In genomic region chr10:37316701-37317100, GRCm38 (mm10) we compare ENCODE assay signal across 19 mouse cellular contexts.
"Had no signal": no experiment of that assay in that cellular context is flagged by ENCODE, and none has a peak within 500 bp of the region (broad histone marks: within the 10 kb centered on the region; RNA-seq: fewer than 3 reads in every experiment).

No protein-coding gene starts in this region.

- H3K4me3 ChIP-seq: limb, embryonic 12.5 days; limb, embryonic 15.5 days; myocyte; neural tube, embryonic 13.5 days had no signal

- H3K4me1 ChIP-seq: limb, embryonic 12.5 days had no signal

- H3K36me3 ChIP-seq: limb, embryonic 12.5 days; limb, embryonic 15.5 days; neural tube, embryonic 13.5 days had no signal

- H3K4me2 ChIP-seq: limb, embryonic 12.5 days; limb, embryonic 15.5 days; liver, embryonic 11.5 days; lung, embryonic 14.5 days; neural tube, embryonic 13.5 days had no signal

- DNase-seq: kidney, adult 9 months; kidney, postnatal 14 days; kidney, postnatal 4 days; left cerebral cortex, postnatal 4 days; liver, postnatal 0 days; lung, embryonic 14.5 days; midbrain, embryonic 14.5 days; retina, postnatal 1 day; right cerebral cortex, postnatal 25 days; thymus, adult 18-20 months; thymus, postnatal 36 days had no signal

- H3K27ac ChIP-seq: limb, embryonic 12.5 days; limb, embryonic 15.5 days; liver, embryonic 14.5 days; macrophage; neural tube, embryonic 13.5 days had no signal

- ATAC-seq: liver, postnatal 0 days; lung, postnatal 0 days had no signal

- H3K9ac ChIP-seq: limb, embryonic 12.5 days; limb, embryonic 15.5 days; liver, embryonic 14.5 days; liver, postnatal 0 days; lung, embryonic 14.5 days; neural tube, embryonic 13.5 days had no signal

- H3K9me3 ChIP-seq: limb, embryonic 12.5 days; limb, embryonic 15.5 days; neural tube, embryonic 13.5 days had no signal

- H3K27me3 ChIP-seq: limb, embryonic 12.5 days; limb, embryonic 15.5 days; neural tube, embryonic 13.5 days had no signal
